Mouse (Mus musculus) myocyte (in vitro differentiated cells): ENCODE data around the gene Rad1.

Experiments
- CEBPB ChIP-seq: IDR thresholded peaks from 2 replicates; pipeline ENCODE4 v1.6.1; 2011; ENCODE audit warnings: mild to moderate bottlenecking, moderate library complexity; ENCODE audit not compliant: poor library complexity, insufficient read depth, severe bottlenecking
- TCF3 ChIP-seq: IDR thresholded peaks from one replicate; pipeline ENCODE4 v1.6.1; 2011; ENCODE audit warnings: low read depth, control low read depth; ENCODE audit not compliant: insufficient read length

GRCm38 (mm10) chr15:10470941-10471340 lies 14.9 kb upstream of the Rad1 start:
- TF ChIP-seq TCF3 (no peak), CEBPB (no peak)
